Mouse (Mus musculus) E14TG2a.4 (cell line): Measurements from ENCODE around the gene Ucp3.

Source experiments
- CTCF ChIP-seq: conservative IDR thresholded peaks from 2 replicates; pipeline ENCODE4 v1.5.1; 2014; ENCODE audit warnings: low read length
- NANOG ChIP-seq: IDR thresholded peaks from 2 replicates; pipeline ENCODE4 v1.6.1; 2014; ENCODE audit warnings: borderline replicate concordance, low read length, mixed read lengths
- POU5F1 ChIP-seq: IDR thresholded peaks from 2 replicates; pipeline ENCODE4 v1.6.1; 2014; ENCODE audit warnings: low read length, borderline replicate concordance

GRCm38 (mm10) chr7:100530766-100531165, 58.0 kb downstream of the Ucp3 start:
- no peak for TF ChIP-seq CTCF
- TF ChIP-seq NANOG, result no peak
- no peak for TF ChIP-seq POU5F1
